Mouse (Mus musculus): ENCODE data around the gene Parp12. TPM values are rescaled to one million over a fixed set of nuclear protein-coding genes. Genes with fewer than 3 reads are reported as not detected.
A peak's percentile ranks its signal among the peaks of the same experiment; 100 is the strongest.

Parp12 gene
- polyA plus RNA-seq, 1 experiment: 6.3 TPM

GRCm38 (mm10) chr6:39131480-39131879, 13.3 kb upstream of the Parp12 start:
- Histone ChIP-seq H3ac (ENCODE audit: control insufficient read depth, insufficient read length, low read depth) (no peak overlapping the region), H3K79me3 (ENCODE audit: low read depth) (no peaks in the 10 kb centered on the region), H3K79me2 (ENCODE audit: control insufficient read depth, insufficient read depth) (no peaks in the 10 kb centered on the region), H3K4me3 (ENCODE audit: insufficient read depth, poor library complexity, severe bottlenecking) (no peak overlapping the region), H3K36me3 (ENCODE audit: control insufficient read depth, insufficient read depth) (no peaks in the 10 kb centered on the region), H3K27me3 (ENCODE audit: control insufficient read depth, insufficient read depth, insufficient read length) (no peaks in the 10 kb centered on the region)
- TF ChIP-seq CTCF (IDR thresholded peaks at IDR 0.05; ENCODE audit: control insufficient read depth, insufficient read depth, insufficient read length) (no peak), MYOD1 (IDR thresholded peaks at IDR 0.05; ENCODE audit: control insufficient read depth, insufficient read length, low read depth) (no peak), USF1 (IDR thresholded peaks at IDR 0.05; ENCODE audit: low read depth) (no peak)

GRCm38 (mm10) chr6:39124719-39125118, 6.6 kb upstream of the Parp12 start:
- TF ChIP-seq USF1 (IDR thresholded peaks at IDR 0.05; ENCODE audit: low read depth) (no peak), CTCF (IDR thresholded peaks at IDR 0.05; ENCODE audit: control insufficient read depth, insufficient read depth, insufficient read length) (no peak), CEBPB (IDR thresholded peaks at IDR 0.05; ENCODE audit: low read depth) (no peak), MYOG (IDR thresholded peaks at IDR 0.05; ENCODE audit: control insufficient read depth, extremely low read depth, insufficient read length) (no peak), MYOD1 (IDR thresholded peaks at IDR 0.05; ENCODE audit: control insufficient read depth, insufficient read length, low read depth) (no peak), FOSL1 (IDR thresholded peaks at IDR 0.05; ENCODE audit: insufficient read depth, low read length, poor library complexity, severe bottlenecking) (no peak), MAX (IDR thresholded peaks at IDR 0.05) (no peak)
- Histone ChIP-seq H3K79me2 (ENCODE audit: control insufficient read depth, insufficient read depth) (no peaks in the 10 kb centered on the region), H3K4me3 (ENCODE audit: insufficient read depth, poor library complexity, severe bottlenecking) (no peak overlapping the region), H3K36me3 (ENCODE audit: control insufficient read depth, insufficient read depth) (no peaks in the 10 kb centered on the region), H3ac (ENCODE audit: control insufficient read depth, insufficient read length, low read depth) (no peak overlapping the region), H3K27me3 (ENCODE audit: control insufficient read depth, insufficient read depth, insufficient read length) (no peaks in the 10 kb centered on the region), H3K79me3 (ENCODE audit: low read depth) (no peaks in the 10 kb centered on the region)

DNA sequence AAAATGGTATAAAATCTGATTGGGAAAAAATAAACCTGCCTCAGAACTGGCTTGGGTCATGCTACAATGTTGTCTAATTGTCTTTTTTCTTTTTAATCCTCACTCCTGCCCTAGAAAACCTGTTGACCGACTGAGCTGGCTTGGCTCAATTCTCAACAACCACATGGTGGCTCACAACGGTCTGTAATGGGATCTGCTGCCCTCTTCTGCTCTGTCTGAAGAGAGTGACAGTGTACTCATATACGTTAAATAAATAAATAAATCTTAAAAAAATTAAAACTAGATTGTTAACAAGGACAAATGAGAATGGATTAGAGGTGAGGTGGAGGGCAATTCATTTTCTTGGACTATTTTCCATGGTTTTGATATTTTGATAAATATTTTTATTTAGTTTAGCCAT, 2.5 kb upstream of the Parp12 start:
- no peaks in the 10 kb centered on the region for H3K27me3 ChIP-seq (ENCODE audit: control insufficient read depth, insufficient read depth, insufficient read length)
- TF ChIP-seq FOSL1 (IDR thresholded peaks at IDR 0.05; ENCODE audit: insufficient read depth, low read length, poor library complexity, severe bottlenecking) (no peak), MYOG (IDR thresholded peaks at IDR 0.05; ENCODE audit: control insufficient read depth, extremely low read depth, insufficient read length) (no peak), CTCF (IDR thresholded peaks at IDR 0.05; ENCODE audit: control insufficient read depth, insufficient read depth, insufficient read length) (no peak), MYOD1 (IDR thresholded peaks at IDR 0.05; ENCODE audit: control insufficient read depth, insufficient read length, low read depth) (no peak), USF1 (IDR thresholded peaks at IDR 0.05; ENCODE audit: low read depth) (no peak), CEBPB (IDR thresholded peaks at IDR 0.05; ENCODE audit: low read depth) (no peak), MAX (IDR thresholded peaks at IDR 0.05) (no peak)

GRCm38 (mm10) chr6:39118456-39118881, 320 bp upstream of the Parp12 start:
- H3K27me3 ChIP-seq (ENCODE audit: control insufficient read depth, insufficient read depth, insufficient read length): no peaks in the 10 kb centered on the region
- no peak for TF ChIP-seq CTCF (IDR thresholded peaks at IDR 0.05; ENCODE audit: control insufficient read depth, insufficient read depth, insufficient read length)

More for the DNA sequence above, 2.5 kb upstream of the Parp12 start:
- H3K79me3 ChIP-seq (ENCODE audit: low read depth): no peaks in the 10 kb centered on the region
- no peaks in the 10 kb centered on the region for H3K36me3 ChIP-seq (ENCODE audit: control insufficient read depth, insufficient read depth)
- H3K79me2 ChIP-seq (ENCODE audit: control insufficient read depth, insufficient read depth): no peaks in the 10 kb centered on the region
- H3ac ChIP-seq (ENCODE audit: control insufficient read depth, insufficient read length, low read depth): no peak overlapping the region
- no peak overlapping the region for H3K4me3 ChIP-seq (ENCODE audit: insufficient read depth, poor library complexity, severe bottlenecking)

GRCm38 (mm10) chr6:39115438-39115837, 2.7 kb downstream of the Parp12 start:
- no peak overlapping the region for H3ac ChIP-seq (ENCODE audit: control insufficient read depth, insufficient read length, low read depth)
- TF ChIP-seq FOSL1 (IDR thresholded peaks at IDR 0.05; ENCODE audit: insufficient read depth, low read length, poor library complexity, severe bottlenecking): no peak
- TF ChIP-seq USF1 (IDR thresholded peaks at IDR 0.05; ENCODE audit: low read depth): no peak
- no peak for TF ChIP-seq MYOG (IDR thresholded peaks at IDR 0.05; ENCODE audit: control insufficient read depth, extremely low read depth, insufficient read length)
- TF ChIP-seq CEBPB (IDR thresholded peaks at IDR 0.05; ENCODE audit: low read depth): no peak
- TF ChIP-seq MYOD1 (IDR thresholded peaks at IDR 0.05; ENCODE audit: control insufficient read depth, insufficient read length, low read depth): no peak
- TF ChIP-seq MAX (IDR thresholded peaks at IDR 0.05): no peak
- no peak for TF ChIP-seq CTCF (IDR thresholded peaks at IDR 0.05; ENCODE audit: control insufficient read depth, insufficient read depth, insufficient read length)
- H3K4me3 ChIP-seq (ENCODE audit: insufficient read depth, poor library complexity, severe bottlenecking): no peak overlapping the region
- H3K27me3 ChIP-seq (ENCODE audit: control insufficient read depth, insufficient read depth, insufficient read length): no peaks in the 10 kb centered on the region
- no peaks in the 10 kb centered on the region for H3K36me3 ChIP-seq (ENCODE audit: control insufficient read depth, insufficient read depth)
- no peaks in the 10 kb centered on the region for H3K79me2 ChIP-seq (ENCODE audit: control insufficient read depth, insufficient read depth)
- no peaks in the 10 kb centered on the region for H3K79me3 ChIP-seq (ENCODE audit: low read depth)

More at GRCm38 (mm10) chr6:39118456-39118881, 320 bp upstream of the Parp12 start:
- Histone ChIP-seq H3K4me3 (ENCODE audit: insufficient read depth, poor library complexity, severe bottlenecking) (peak overlapping the region; percentile 39), H3K79me3 (ENCODE audit: low read depth) (no peaks in the 10 kb centered on the region), H3ac (ENCODE audit: control insufficient read depth, insufficient read length, low read depth) (peak overlapping the region; percentile 76), H3K36me3 (ENCODE audit: control insufficient read depth, insufficient read depth) (no peaks in the 10 kb centered on the region), H3K79me2 (ENCODE audit: control insufficient read depth, insufficient read depth) (no peaks in the 10 kb centered on the region)

GRCm38 (mm10) chr6:39113141-39113540, 5.0 kb downstream of the Parp12 start:
- Histone ChIP-seq H3ac (ENCODE audit: control insufficient read depth, insufficient read length, low read depth) (no peak overlapping the region), H3K79me2 (ENCODE audit: control insufficient read depth, insufficient read depth) (no peaks in the 10 kb centered on the region), H3K27me3 (ENCODE audit: control insufficient read depth, insufficient read depth, insufficient read length) (no peaks in the 10 kb centered on the region), H3K79me3 (ENCODE audit: low read depth) (no peaks in the 10 kb centered on the region), H3K36me3 (ENCODE audit: control insufficient read depth, insufficient read depth) (no peaks in the 10 kb centered on the region), H3K4me3 (ENCODE audit: insufficient read depth, poor library complexity, severe bottlenecking) (no peak overlapping the region)
- TF ChIP-seq MAX (IDR thresholded peaks at IDR 0.05): no peak
- TF ChIP-seq CTCF (IDR thresholded peaks at IDR 0.05; ENCODE audit: control insufficient read depth, insufficient read depth, insufficient read length): no peak
- no peak for TF ChIP-seq FOSL1 (IDR thresholded peaks at IDR 0.05; ENCODE audit: insufficient read depth, low read length, poor library complexity, severe bottlenecking)
- TF ChIP-seq MYOG (IDR thresholded peaks at IDR 0.05; ENCODE audit: control insufficient read depth, extremely low read depth, insufficient read length): no peak
- no peak for TF ChIP-seq MYOD1 (IDR thresholded peaks at IDR 0.05; ENCODE audit: control insufficient read depth, insufficient read length, low read depth)
- TF ChIP-seq CEBPB (IDR thresholded peaks at IDR 0.05; ENCODE audit: low read depth): no peak
- no peak for TF ChIP-seq USF1 (IDR thresholded peaks at IDR 0.05; ENCODE audit: low read depth)
